In the genomic region with DNA sequence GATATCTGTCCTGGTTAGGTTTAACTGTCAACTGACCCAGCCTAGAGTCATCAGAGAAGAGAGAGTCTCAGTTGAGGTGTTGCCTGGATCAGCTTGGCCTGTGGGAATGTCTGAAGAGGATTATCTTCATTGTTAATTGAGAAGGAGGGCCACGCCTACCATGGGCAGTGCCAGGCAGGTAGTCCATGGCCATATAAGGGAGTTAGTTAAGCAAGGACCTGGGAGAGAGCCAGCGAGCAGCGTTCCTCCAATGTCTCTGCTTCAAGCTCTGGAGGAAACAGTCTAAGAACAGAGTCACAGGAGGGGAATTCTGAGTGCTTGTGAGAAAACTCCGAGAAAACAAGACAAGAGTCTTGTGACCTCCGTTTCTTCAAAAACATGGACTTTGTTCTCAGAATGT, we compare ENCODE assay signal across 18 mouse cellular contexts.
"Had no signal": no experiment of that assay in that cellular context is flagged by ENCODE, and none has a peak within 500 bp of the region (broad histone marks: within the 10 kb centered on the region; RNA-seq: fewer than 3 reads in every experiment).

No protein-coding gene starts in this region.

- ATAC-seq: liver, embryonic 12.5 days; midbrain, embryonic 16.5 days had no signal

- H3K4me2 ChIP-seq: liver, embryonic 12.5 days; lung, embryonic 14.5 days; midbrain, embryonic 12.5 days; neural tube, embryonic 13.5 days; neural tube, embryonic 15.5 days had no signal

- DNase-seq: lung, embryonic 14.5 days; midbrain, embryonic 14.5 days; retina, postnatal 1 day; right cerebral cortex, adult 18-20 months; right cerebral cortex, postnatal 25 days; right cerebral cortex, postnatal 4 days; spleen, adult 18-20 months; thymus, adult 18-20 months; thymus, postnatal 14 days; thymus, postnatal 36 days had no signal

- H3K4me3 ChIP-seq: liver, embryonic 12.5 days; midbrain, embryonic 10.5 days; midbrain, embryonic 12.5 days; myocyte; neural tube, embryonic 13.5 days; neural tube, embryonic 15.5 days had no signal

- H3K9ac ChIP-seq: liver, embryonic 12.5 days; liver, embryonic 14.5 days; lung, embryonic 14.5 days; midbrain, embryonic 12.5 days; neural tube, embryonic 13.5 days; neural tube, embryonic 15.5 days had no signal

- H3K36me3 ChIP-seq: liver, embryonic 12.5 days; midbrain, embryonic 10.5 days had no signal

- H3K27me3 ChIP-seq: liver, embryonic 12.5 days; midbrain, embryonic 12.5 days; neural tube, embryonic 13.5 days had no signal

- H3K9me3 ChIP-seq: neural tube, embryonic 15.5 days had no signal

- H3K27ac ChIP-seq: liver, embryonic 12.5 days; liver, embryonic 14.5 days; midbrain, embryonic 10.5 days; midbrain, embryonic 12.5 days; neural tube, embryonic 13.5 days; neural tube, embryonic 15.5 days had no signal

- H3K4me1 ChIP-seq: midbrain, embryonic 10.5 days; midbrain, embryonic 12.5 days had no signal
